Mouse (Mus musculus) heart, postnatal 14 days (tissue): ENCODE data around the gene 4930516K23Rik. TPM values are rescaled to one million over a fixed set of nuclear protein-coding genes. Genes with fewer than 3 reads are reported as not detected.

Experiments used
- DNase-seq, 2 experiments: peaks; one replicate each; pipeline ENCODE4 v3.0.0; 2021 to 2022
- intact Hi-C: fragments of 180-260 bp; cut with DNase I; formaldehyde crosslinking; loops from one replicate; pipeline ENCODE4 v1.15.1; 2025
- long read RNA-seq, 2 experiments: library from polyadenylated mRNA; stranded (forward); transcript quantifications; one replicate each; pipeline ENCODE4 v2.0.0; 2021
- total RNA-seq, 2 experiments: library from RNA; stranded (reverse); gene quantifications; 2 replicates each; pipeline ENCODE4 v1.2.3; 2021

The 4930516K23Rik gene
- total RNA-seq: not detected
- long read RNA-seq, experiment 1: 0 reads
- long read RNA-seq, experiment 2: 0 reads

DNA sequence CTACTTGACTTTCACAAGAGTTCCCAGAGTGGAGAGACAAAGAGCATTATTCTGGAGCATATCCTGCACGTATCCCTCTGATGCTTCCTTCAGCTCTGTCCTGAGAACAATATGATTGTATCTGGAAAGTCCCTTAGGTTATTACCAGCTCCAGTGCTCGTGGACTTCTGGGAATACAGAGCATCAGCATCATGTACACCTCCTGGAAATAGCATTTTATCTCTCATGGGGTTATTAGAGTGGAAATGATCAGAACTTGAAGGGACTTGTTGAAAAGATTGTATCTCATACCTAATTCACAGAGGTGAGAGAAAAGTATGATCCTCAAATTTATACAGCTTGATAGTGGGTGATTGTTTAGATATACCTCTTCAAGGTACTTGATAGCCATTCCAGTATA is at the start of gene 4930516K23Rik:
Gene 4930516K23Rik (minus strand): TSS at position 101 of the 400 bp plus-strand sequence.
- DNase-seq: no peak
- intact Hi-C loops: no loop called here

DNA sequence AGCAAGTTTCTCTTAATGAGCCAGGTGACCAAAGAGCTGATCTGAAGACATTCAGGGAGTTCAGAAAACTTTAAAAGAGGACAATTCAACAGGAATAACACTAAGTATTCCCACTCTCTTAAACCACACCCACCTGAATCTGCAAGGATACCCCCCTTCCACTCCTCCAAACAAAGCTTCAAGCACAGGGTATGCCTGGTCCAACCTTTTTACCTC is 43.4 kb upstream of the 4930516K23Rik start, which contains the start of gene Olfr646:
Gene Olfr646 (plus strand): TSS at position 117 of the 216 bp plus-strand sequence.
- no peak for DNase-seq
- intact Hi-C loops: no loop called here

DNA sequence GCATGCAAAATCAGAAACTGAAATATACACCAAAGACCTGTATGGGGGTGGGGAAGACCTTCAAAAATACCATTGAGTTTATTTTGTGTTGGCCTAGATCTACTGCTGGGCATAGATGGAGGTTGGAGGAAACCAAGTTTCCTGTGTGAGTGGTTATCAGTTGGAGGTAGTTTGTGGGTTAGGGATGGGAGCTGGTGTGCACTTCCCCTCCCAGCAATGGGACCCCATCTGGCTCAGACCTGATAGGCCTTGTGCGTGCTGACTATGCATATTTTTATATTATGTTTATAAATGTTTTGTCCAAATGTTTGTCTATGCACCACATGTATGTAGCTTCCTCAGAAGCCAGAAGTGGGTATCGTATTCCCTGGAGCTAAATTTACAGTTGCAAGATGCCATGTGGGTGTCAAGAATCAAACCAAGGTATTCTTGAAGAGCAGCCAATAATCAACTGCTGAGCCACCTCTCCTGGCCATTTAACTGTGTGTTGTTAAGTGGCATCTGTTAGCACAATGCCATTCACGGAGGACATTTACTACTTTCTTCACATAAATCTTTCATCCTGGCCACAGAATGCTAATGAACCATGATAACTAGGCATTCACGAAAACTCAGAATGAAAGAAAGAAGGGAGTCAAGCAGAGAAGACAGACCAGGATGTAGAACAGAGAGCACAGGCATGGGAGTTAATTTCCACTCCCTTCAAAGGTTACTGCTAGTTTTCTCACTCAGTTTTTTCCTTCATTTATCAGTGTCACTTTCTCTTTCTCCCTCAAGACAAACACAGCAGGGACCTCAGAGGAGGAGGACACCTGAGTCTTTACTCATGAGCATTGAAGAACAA is 42.9 kb upstream of the 4930516K23Rik start:
- DNase-seq: no peak
- intact Hi-C loops: no loop called here

DNA sequence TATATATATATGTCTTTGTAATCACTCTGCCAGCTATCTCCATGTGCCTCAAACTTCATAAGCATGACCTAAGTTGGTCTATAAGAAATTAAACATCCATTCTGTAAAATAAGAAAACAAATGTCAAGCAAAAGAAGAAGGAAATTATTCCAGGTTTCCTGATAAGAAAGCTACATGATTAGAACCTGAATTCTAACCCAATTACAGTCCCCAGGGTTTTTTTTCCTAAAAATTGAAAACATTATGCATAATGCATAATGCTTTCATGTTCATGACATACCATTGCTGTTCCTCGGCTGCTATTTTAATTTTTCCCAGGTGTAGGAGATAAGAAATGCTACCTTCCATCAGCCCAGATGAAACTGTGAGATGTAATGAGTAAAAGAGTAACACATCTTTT is 24.1 kb upstream of the 4930516K23Rik start, which contains the start of gene Olfr645:
Gene Olfr645 (minus strand): TSS at position 101 of the 400 bp plus-strand sequence.
- no peak for DNase-seq

DNA sequence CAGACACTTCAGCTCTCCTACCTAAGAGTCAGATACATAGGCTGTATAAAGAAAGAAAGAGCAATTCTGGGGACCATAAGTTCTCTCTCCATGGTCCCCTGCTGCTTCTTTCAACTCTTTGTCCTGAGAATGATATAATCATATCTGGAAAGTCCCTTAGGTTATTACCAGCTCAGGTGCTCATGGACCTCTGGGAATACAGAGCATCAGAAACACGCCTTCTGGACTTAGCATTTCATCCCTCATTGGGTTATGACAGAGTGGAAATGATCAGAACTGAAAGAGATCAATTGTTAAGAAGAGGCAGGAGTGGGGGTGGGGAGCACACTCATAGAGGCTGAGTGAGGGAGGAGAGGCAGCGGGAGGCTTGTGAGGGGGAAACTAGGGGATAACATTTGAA is 10.5 kb upstream of the 4930516K23Rik start, which contains the start of gene Olfr644:
Gene Olfr644 (minus strand): TSS at position 101 of the 400 bp plus-strand sequence.
- intact Hi-C loops: no loop called here
- DNase-seq: no peak

More for the DNA sequence above, 24.1 kb upstream of the 4930516K23Rik start, which contains the start of gene Olfr645:
- intact Hi-C loops: no loop called here

DNA sequence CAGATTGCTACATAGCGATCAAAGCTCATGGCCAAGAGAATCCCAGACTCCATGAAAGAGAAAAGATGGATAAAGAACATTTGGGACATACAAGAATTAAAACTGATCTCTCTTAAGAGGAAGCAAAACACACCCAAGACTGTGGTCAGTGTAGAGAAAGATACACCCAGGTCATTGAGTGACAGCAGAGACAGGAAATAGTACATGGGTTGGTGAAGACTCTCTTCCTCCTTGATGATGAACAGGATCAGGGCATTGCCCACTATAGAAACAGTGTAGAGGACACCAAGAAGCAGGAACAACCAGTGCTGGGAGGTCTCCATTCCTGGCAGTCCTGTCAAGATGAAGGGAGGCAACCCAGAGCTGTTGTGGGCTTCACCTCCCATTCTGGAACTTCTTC is 2.0 kb downstream of the 4930516K23Rik start:
- intact Hi-C loops: no loop called here
- DNase-seq: no peak

GRCm38 (mm10) chr7:104052566-104052965 is 8.7 kb downstream of the 4930516K23Rik start, which contains the start of gene Olfr642:
Gene Olfr642, minus strand, starts transcription at chr7:104052666.
- intact Hi-C loops: no loop called here
- DNase-seq: no peak

- intact Hi-C loops: no loop called here
- DNase-seq: no peak
Measured at GRCm38 (mm10) chr7:104050745-104051144, 10.5 kb downstream of the 4930516K23Rik start.

DNA sequence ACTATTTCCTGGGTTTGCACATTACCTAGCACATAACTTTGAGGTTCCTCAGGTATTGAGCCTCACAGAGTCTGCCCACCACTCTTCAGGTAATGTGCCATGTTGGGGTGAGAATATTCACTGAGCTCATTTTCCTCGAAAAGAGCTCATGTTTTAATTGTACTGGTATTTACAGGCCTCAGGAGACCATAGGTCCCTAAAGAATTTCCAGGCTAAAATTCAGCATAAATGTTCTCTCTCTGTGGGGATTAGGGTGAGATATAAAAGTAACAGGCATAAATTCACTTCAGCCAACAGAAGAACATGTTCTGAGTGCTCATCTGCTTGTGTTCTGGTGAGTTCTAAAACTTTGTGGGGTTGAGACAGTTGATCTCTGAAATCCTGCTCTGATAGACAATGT is 26.1 kb downstream of the 4930516K23Rik start, which contains the start of gene Olfr641:
Gene Olfr641 (plus strand): TSS at position 301 of the 400 bp plus-strand sequence.
- DNase-seq: no peak
- intact Hi-C loops: no loop called here

DNA sequence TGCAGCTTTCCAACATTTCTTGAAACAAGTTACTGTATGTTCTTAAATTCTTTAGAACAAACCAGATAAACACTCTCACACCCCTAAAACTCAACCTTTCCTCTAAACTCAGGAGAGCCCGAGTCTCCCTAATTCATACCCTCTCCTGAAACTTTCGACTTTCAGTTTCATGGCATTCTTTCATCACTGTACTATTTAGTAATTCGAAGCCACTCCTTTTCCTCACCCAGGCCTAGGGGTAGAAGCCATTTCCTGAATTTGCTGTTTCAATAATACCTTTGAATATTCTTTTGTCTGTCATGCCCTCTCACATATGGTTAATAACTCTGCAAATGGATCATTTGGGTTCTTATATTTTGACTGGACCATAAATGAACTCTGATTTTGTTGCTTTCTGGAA is 34.3 kb downstream of the 4930516K23Rik start:
- intact Hi-C loops: no loop called here
- no peak for DNase-seq

GRCm38 (mm10) chr7:104025473-104025872 is 35.8 kb downstream of the 4930516K23Rik start, which contains the start of gene Olfr640:
Gene Olfr640, minus strand, starts transcription at chr7:104025573.
- intact Hi-C loops: no loop called here
- DNase-seq: no peak

DNA sequence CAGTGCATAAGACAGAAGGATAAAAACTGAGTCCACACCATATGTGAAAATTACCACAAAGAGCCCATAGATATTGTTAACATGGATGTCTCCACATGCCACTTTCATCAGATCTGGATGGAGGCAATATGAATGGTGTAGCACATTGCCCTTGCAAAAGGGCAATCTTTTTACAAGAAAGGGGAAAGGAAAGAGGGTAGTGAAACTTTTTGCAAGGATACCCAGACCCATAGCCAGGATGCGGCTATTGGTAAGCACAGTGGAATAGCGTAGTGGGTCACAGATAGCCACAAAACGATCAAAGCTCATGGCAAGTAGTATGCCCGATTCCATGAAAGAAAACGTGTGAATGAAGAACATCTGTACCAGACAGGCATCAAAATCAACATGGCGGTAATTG is 39.6 kb downstream of the 4930516K23Rik start:
- intact Hi-C loops: no loop called here
- no peak for DNase-seq

DNA sequence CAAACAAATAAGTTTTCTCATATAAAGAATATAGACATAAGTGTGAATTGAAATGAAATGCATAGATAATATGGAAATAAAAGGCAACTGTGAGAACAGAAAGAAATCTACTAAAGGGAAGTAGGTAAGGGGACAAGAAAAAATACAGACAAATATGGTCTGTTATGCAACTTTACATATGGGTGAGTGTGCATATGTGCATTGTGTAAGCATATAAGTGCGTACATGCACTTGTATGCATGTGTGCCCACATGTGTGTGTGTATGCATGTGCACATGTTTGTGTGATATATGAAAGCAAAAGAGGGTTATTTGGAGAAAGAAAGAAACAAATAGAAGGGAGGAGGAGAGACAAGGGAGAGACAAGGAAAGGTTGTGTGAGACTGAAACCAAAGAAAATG is 42.3 kb downstream of the 4930516K23Rik start:
- no peak for DNase-seq
- intact Hi-C loops: no loop called here

- no peak for DNase-seq
- intact Hi-C loops: no loop called here
Measured at GRCm38 (mm10) chr7:104017203-104017602, 44.0 kb downstream of the 4930516K23Rik start, which contains the start of gene Olfr639. Gene Olfr639, minus strand, starts transcription at chr7:104017303.

Other genes with a start within 250 kb of the 4930516K23Rik start
- gene Hbb-bt, start 247.4 kb downstream of the 4930516K23Rik start, total RNA-seq: 1,000 to 10,000 TPM; 2,822 to 3,799 TPM
- over 10,000 TPM; 24,882 to 31,010 TPM for gene Hbb-bs, start 233.3 kb downstream of the 4930516K23Rik start, total RNA-seq
- not detected for gene Hbb-bh2, start 220.9 kb downstream of the 4930516K23Rik start, total RNA-seq
- gene Hbb-bh1, start 218.3 kb downstream of the 4930516K23Rik start, total RNA-seq: not detected
- not detected for gene Hbb-y, start 208.2 kb downstream of the 4930516K23Rik start, total RNA-seq
- not detected for gene Olfr66, start 175.2 kb downstream of the 4930516K23Rik start, total RNA-seq
- gene Olfr64, start 167.0 kb downstream of the 4930516K23Rik start, total RNA-seq: not detected
- not detected for gene Olfr65, start 158.0 kb downstream of the 4930516K23Rik start, total RNA-seq
- gene Olfr631, start 132.6 kb downstream of the 4930516K23Rik start, total RNA-seq: not detected
- not detected for gene Olfr632, start 127.1 kb downstream of the 4930516K23Rik start, total RNA-seq
- not detected for gene Olfr633, start 117.0 kb downstream of the 4930516K23Rik start, total RNA-seq
- gene Olfr635, start 90.3 kb downstream of the 4930516K23Rik start, total RNA-seq: not detected
- gene Olfr638, start 62.7 kb downstream of the 4930516K23Rik start, total RNA-seq: not detected
- gene Olfr639, start 44.1 kb downstream of the 4930516K23Rik start, total RNA-seq: not detected
- gene Olfr640, start 35.9 kb downstream of the 4930516K23Rik start, total RNA-seq: not detected
- not detected for gene Olfr641, start 26.0 kb downstream of the 4930516K23Rik start, total RNA-seq
- not detected for gene Olfr642, start 8.8 kb downstream of the 4930516K23Rik start, total RNA-seq
- not detected for gene Olfr644, start 10.4 kb upstream of the 4930516K23Rik start, total RNA-seq
- gene Olfr645, start 24.0 kb upstream of the 4930516K23Rik start, total RNA-seq: not detected
- gene Olfr646, start 43.4 kb upstream of the 4930516K23Rik start, total RNA-seq: not detected
- gene Ubqln5, start 68.4 kb upstream of the 4930516K23Rik start, total RNA-seq: not detected
- not detected for gene Olfr643, start 76.0 kb upstream of the 4930516K23Rik start, total RNA-seq
- gene Ubqln3, start 81.8 kb upstream of the 4930516K23Rik start, total RNA-seq: not detected
- gene Ubqlnl, start 89.1 kb upstream of the 4930516K23Rik start, total RNA-seq: not detected
- gene Olfm5, start 103.4 kb upstream of the 4930516K23Rik start, total RNA-seq: not detected
- gene Olfr648, start 121.9 kb upstream of the 4930516K23Rik start, total RNA-seq: not detected
- not detected for gene Olfr649, start 134.5 kb upstream of the 4930516K23Rik start, total RNA-seq
- gene Trim6, start 157.3 kb upstream of the 4930516K23Rik start, total RNA-seq: under 1 TPM; 0.45 to 0.54 TPM
- gene Trim34a, start 183.0 kb upstream of the 4930516K23Rik start, total RNA-seq: 1 to 10 TPM; 3.7 to 3.8 TPM
- 1 to 10 TPM; 2.6 to 2.9 TPM for gene Trim5, start 226.6 kb upstream of the 4930516K23Rik start, total RNA-seq